Mouse (Mus musculus) kidney, embryonic 15.5 days (tissue): ENCODE measurements at regions not wholly inside any gene's neighbourhood (a gene's known extent, or its start where the extent isn't known, plus 50 kb on each side); places are given as distances from the start of the nearest gene placed in this dataset.

ENCODE experiments used
- ATAC-seq: fragments of 200-750 bp; cut with Nextera tagmentation; replicated peaks from 2 replicates; pipeline ENCODE4 v1.8.0; 2017; ENCODE audit warnings: moderate TSS enrichment; ENCODE audit not compliant: low FRiP score
- H3K27ac ChIP-seq: fragments of 300-500 bp; sonication (generic); 2 replicates; pipeline ENCODE4 v1.5.1; 2015; ENCODE audit warnings: mild to moderate bottlenecking, inconsistent platforms
- H3K27me3 ChIP-seq: fragments of 300-500 bp; sonication (generic); 2 replicates; pipeline ENCODE4 v1.6.1; 2015; ENCODE audit warnings: inconsistent platforms
- H3K36me3 ChIP-seq: fragments of 300-500 bp; sonication (generic); 2 replicates; pipeline ENCODE4 v1.6.1; 2015; ENCODE audit warnings: inconsistent platforms
- H3K4me1 ChIP-seq: fragments of 300-500 bp; sonication (generic); 2 replicates; pipeline ENCODE4 v1.6.1; 2015; ENCODE audit warnings: inconsistent platforms
- H3K4me2 ChIP-seq: fragments of 300-500 bp; sonication (generic); 2 replicates; pipeline ENCODE4 v1.6.1; 2015; ENCODE audit warnings: moderate library complexity, mild to moderate bottlenecking, inconsistent platforms
- H3K4me3 ChIP-seq: fragments of 300-500 bp; sonication (generic); replicated peaks from 2 replicates; pipeline ENCODE4 v1.5.1; 2015; ENCODE audit warnings: mild to moderate bottlenecking, inconsistent platforms
- H3K9ac ChIP-seq: fragments of 300-500 bp; sonication (generic); 2 replicates; pipeline ENCODE4 v1.6.1; 2015; ENCODE audit warnings: mild to moderate bottlenecking, inconsistent platforms
- H3K9me3 ChIP-seq: fragments of 300-500 bp; sonication (generic); replicated peaks from 2 replicates; pipeline ENCODE4 v1.6.1; 2016; ENCODE audit warnings: inconsistent platforms
- WGBS: fragments of 180-500 bp; shearing (Covaris S2); methylation state at CpG from one replicate; pipeline ENCODE4 v1.1.7; 2015; ENCODE audit warnings: mixed read lengths; 5-methylcytosine and 5-hydroxymethylcytosine counted together

- Histone ChIP-seq H3K4me3 (no peak overlapping the region), H3K36me3 (no peaks in the 10 kb centered on the region), H3K27me3 (peaks cover 24% of the 10 kb centered on the region), H3K4me2 (no peak overlapping the region), H3K9ac (no peak overlapping the region), H3K4me1 (no peaks in the 10 kb centered on the region), H3K9me3 (no peaks in the 10 kb centered on the region), H3K27ac (no peak overlapping the region)
- ATAC-seq = no peak
- 50% methylated on average over 1 of the region's 1 CpGs for WGBS
Observed at GRCm38 (mm10) chrX:166708106-166708505, 122.6 kb upstream of the Egfl6 start.

- Histone ChIP-seq H3K27me3 (peaks cover 23% of the 10 kb centered on the region), H3K36me3 (no peaks in the 10 kb centered on the region), H3K27ac (no peak overlapping the region), H3K4me1 (no peaks in the 10 kb centered on the region), H3K9ac (no peak overlapping the region), H3K4me3 (no peak overlapping the region), H3K4me2 (no peak overlapping the region), H3K9me3 (no peaks in the 10 kb centered on the region)
- 56% methylated on average over 1 of the region's 1 CpGs for WGBS
- ATAC-seq = no peak; the same call in 1 of the 2 replicates
Observed at GRCm38 (mm10) chrX:166707029-166707428, 121.5 kb upstream of the Egfl6 start.

GRCm38 (mm10) chrX:166704311-166704710, 118.8 kb upstream of the Egfl6 start:
- no peak overlapping the region for H3K27ac ChIP-seq
- no peaks in the 10 kb centered on the region for H3K36me3 ChIP-seq
- H3K27me3 ChIP-seq = peaks cover 26% of the 10 kb centered on the region
- H3K4me2 ChIP-seq = no peak overlapping the region
- no peaks in the 10 kb centered on the region for H3K9me3 ChIP-seq
- H3K4me3 ChIP-seq = no peak overlapping the region
- no peak for ATAC-seq
- no peaks in the 10 kb centered on the region for H3K4me1 ChIP-seq
- 85% methylated on average over 2 of the region's 2 CpGs for WGBS
- no peak overlapping the region for H3K9ac ChIP-seq

DNA sequence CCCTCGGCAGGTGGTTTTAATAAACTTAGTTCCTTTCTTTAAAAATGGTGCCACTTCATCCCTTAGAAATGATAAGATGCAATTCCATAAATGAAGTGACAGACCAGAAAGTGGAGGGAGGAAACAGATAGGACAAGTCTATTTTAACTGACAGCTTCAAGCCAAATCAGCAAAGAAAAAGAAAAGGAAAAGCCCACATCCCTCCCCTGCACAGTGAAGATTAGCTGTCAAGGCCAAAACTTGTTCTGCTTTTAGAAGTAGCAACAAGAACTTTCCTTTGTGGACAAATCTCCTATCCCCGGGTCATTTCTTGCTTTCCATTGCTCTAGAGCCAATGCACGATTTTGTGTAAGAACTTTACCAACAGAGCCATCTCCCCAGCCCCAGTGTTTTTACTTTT, 108.7 kb upstream of the Egfl6 start:
- no peaks in the 10 kb centered on the region for H3K36me3 ChIP-seq
- no peak overlapping the region for H3K27ac ChIP-seq
- peaks cover 33% of the 10 kb centered on the region; the same call in 1 of the 2 replicates for H3K27me3 ChIP-seq
- H3K4me1 ChIP-seq = no peaks in the 10 kb centered on the region
- WGBS = 85% methylated on average over 3 of the region's 3 CpGs
- ATAC-seq = no peak
- H3K4me2 ChIP-seq = no peak overlapping the region
- no peak overlapping the region for H3K4me3 ChIP-seq
- H3K9ac ChIP-seq = no peak overlapping the region
- no peaks in the 10 kb centered on the region for H3K9me3 ChIP-seq

DNA sequence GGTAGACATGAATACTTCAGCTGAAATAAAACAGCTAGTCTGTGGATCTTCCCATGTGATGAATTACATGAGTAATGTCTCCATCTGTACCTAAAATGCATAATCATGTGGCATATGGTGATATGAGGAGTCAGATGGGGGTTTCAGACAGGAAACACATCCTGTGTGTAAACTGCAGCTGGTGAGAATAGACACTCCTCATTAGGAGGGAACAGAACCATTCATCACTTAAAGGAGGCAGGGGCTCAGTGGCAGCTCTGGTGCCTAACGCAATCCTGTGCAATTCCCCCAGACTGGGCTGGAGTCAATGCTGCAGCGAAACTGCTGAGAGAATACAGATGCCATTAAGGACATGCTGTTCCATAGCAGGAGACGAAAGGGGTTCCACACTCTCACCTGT, 103.3 kb upstream of the Egfl6 start:
- WGBS = 54% methylated on average over 3 of the region's 3 CpGs
- Histone ChIP-seq H3K9ac (no peak overlapping the region), H3K9me3 (no peaks in the 10 kb centered on the region), H3K4me3 (no peak overlapping the region), H3K4me2 (no peak overlapping the region), H3K4me1 (no peaks in the 10 kb centered on the region), H3K27me3 (peaks cover 23% of the 10 kb centered on the region; the same call in 1 of the 2 replicates), H3K36me3 (no peaks in the 10 kb centered on the region), H3K27ac (no peak overlapping the region)
- ATAC-seq = no peak

DNA sequence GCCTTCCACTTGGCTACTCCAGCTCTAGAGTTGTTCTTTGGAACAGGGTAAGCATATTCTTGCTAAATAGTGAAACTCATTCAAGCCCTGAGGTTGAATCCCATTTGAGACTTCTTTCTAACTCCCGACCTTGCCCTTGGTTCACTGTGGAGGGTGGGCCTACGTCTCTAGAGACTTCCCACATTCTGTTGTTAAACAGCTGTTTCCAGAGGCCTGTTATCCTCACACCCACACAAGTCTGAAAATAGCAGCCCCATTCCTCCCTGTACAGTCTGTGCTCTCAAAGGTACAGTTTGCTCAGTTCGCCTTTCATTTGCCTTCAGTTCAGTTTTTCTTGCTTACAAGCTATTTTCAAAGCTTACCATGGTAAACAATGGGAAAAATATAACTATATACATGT, 87.9 kb upstream of the Egfl6 start:
- no peak for ATAC-seq
- 69% methylated on average over 3 of the region's 3 CpGs for WGBS

DNA sequence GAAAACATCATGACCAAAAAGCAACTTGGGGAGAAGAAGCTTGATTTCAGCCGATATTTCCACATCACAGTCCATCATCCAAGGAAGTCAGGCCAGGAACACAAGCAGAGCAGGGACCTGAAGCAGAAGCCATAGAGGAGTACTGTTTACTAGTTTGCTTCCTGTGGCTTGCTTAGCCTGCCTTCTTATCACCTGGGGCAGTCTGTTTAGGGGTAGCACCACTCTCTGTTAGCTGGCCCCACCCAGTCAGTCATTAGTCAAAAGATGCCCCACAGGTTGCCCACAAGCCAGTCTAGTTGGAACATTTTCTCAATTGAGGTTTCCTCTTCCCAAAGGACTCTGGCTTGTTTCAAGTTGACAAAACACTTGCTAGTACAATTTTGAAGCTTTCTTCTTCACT, 87.1 kb upstream of the Egfl6 start:
- H3K4me3 ChIP-seq = no peak overlapping the region

More for the DNA sequence above, 87.9 kb upstream of the Egfl6 start:
- no peak overlapping the region for H3K4me2 ChIP-seq
- no peaks in the 10 kb centered on the region for H3K4me1 ChIP-seq
- no peak overlapping the region for H3K9ac ChIP-seq
- peaks cover 56% of the 10 kb centered on the region for H3K27me3 ChIP-seq
- H3K27ac ChIP-seq = no peak overlapping the region
- H3K9me3 ChIP-seq = no peaks in the 10 kb centered on the region
- H3K4me3 ChIP-seq = no peak overlapping the region
- H3K36me3 ChIP-seq = no peaks in the 10 kb centered on the region

DNA sequence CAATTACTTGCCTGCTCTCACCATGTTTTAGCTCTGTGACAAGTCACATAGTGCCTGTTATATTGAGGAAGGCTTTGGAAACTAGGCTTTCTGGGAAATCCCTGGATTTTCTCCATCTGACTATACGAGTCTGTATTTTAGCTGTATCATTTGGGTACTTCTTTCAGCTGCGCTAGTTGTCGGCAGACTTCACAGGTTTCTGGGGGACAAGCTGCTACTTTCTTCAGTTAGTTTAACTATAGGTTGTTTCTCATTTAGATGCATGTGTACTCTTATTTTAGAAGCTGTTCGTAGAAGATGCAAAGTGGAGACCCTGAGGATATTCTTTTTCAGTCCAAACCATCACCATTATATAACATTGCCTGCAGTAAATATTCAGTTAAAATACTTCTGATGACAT, 86.3 kb upstream of the Egfl6 start:
- no peak overlapping the region for H3K27ac ChIP-seq
- H3K9me3 ChIP-seq = no peaks in the 10 kb centered on the region
- H3K27me3 ChIP-seq = peaks cover 60% of the 10 kb centered on the region
- WGBS = 94% methylated on average over 4 of the region's 4 CpGs
- H3K9ac ChIP-seq = no peak overlapping the region
- no peak overlapping the region for H3K4me3 ChIP-seq
- H3K4me1 ChIP-seq = no peaks in the 10 kb centered on the region
- no peaks in the 10 kb centered on the region for H3K36me3 ChIP-seq
- no peak for ATAC-seq
- no peak overlapping the region for H3K4me2 ChIP-seq

More for the DNA sequence above, 87.1 kb upstream of the Egfl6 start:
- no peak for ATAC-seq
- Histone ChIP-seq H3K27me3 (peaks cover 55% of the 10 kb centered on the region), H3K4me1 (no peaks in the 10 kb centered on the region), H3K9ac (no peak overlapping the region), H3K36me3 (no peaks in the 10 kb centered on the region), H3K27ac (no peak overlapping the region), H3K4me2 (no peak overlapping the region), H3K9me3 (no peaks in the 10 kb centered on the region)
- 80% methylated on average over 1 of the region's 1 CpGs for WGBS

DNA sequence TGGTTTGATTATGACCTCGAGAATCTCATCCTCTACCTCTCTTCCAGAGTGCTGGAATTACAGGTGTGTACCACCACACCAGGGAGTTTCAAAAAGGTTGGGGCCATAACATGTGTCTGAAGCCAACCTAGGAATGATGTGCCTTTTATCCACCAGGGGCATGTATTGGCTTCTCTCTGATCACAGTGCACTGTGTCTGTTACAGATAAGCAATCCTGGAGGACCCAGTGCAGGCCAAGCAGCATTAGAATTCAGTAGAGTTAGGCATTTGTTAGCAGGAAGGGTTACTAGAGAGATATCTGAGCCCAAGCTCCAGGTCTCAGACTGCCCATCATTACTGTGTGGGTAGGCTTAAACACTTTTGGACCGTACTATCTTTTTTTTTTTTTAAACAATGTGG, 80.8 kb upstream of the Egfl6 start:
- Histone ChIP-seq H3K4me1 (peaks cover 2% of the 10 kb centered on the region; the same call in 1 of the 2 replicates), H3K4me2 (no peak overlapping the region), H3K27ac (no peak overlapping the region), H3K9ac (no peak overlapping the region), H3K36me3 (no peaks in the 10 kb centered on the region), H3K27me3 (peaks cover 82% of the 10 kb centered on the region), H3K4me3 (no peak overlapping the region), H3K9me3 (no peaks in the 10 kb centered on the region)
- no peak for ATAC-seq
- 81% methylated on average over 2 of the region's 2 CpGs for WGBS

GRCm38 (mm10) chrX:166661808-166662207, 76.3 kb upstream of the Egfl6 start:
- peak overlapping the region; percentile 78 for H3K27ac ChIP-seq
- H3K27me3 ChIP-seq = peaks cover 76% of the 10 kb centered on the region
- no peaks in the 10 kb centered on the region for H3K36me3 ChIP-seq
- 33% methylated on average over 6 of the region's 6 CpGs for WGBS
- H3K9me3 ChIP-seq = no peaks in the 10 kb centered on the region
- no peak overlapping the region for H3K4me2 ChIP-seq
- ATAC-seq = peak; percentile 78
- H3K4me1 ChIP-seq = peaks cover 5% of the 10 kb centered on the region; the same call in 1 of the 2 replicates
- no peak overlapping the region for H3K9ac ChIP-seq
- no peak overlapping the region for H3K4me3 ChIP-seq

DNA sequence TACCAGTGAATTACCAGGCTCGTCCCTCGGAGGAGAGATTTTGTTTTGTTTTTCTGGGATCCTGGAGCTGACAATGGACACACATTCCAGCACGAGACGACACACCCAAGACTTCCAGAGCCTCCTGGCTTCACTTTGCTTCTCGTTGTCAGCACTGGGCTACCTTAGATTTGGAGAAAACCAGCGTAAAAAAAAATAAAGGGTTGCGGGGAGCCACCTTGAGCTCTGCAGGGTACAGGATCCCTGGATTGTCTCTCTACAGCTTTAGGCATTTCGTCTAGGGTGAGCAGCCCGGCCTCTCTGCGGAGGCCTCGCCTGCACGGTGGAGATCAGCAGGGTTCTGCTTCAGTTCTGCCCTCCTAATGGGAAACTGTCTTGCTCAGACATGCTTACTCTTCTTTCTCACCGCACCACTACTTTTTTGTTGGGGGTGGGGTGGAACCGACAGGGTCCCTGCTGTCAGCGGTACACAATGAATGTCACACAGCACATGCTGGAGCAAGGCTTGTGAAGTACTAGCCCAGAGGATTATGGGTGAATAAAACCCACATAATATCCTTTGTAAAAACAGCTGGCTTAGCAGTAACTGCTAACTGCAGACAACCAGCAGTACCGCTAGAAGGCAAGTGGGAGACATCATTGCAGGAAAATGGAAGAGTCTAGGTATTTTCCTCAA, 75.7 kb upstream of the Egfl6 start:
- Histone ChIP-seq H3K9ac (0 out of 2 replicates have a peak overlapping the region, but pooled peaks have one; percentile 14), H3K27me3 (peaks cover 76% of the 10 kb centered on the region), H3K36me3 (no peaks in the 10 kb centered on the region), H3K9me3 (no peaks in the 10 kb centered on the region), H3K4me3 (peak overlapping the region; percentile 27), H3K4me2 (peak overlapping the region; percentile 50), H3K27ac (peak overlapping the region; percentile 78), H3K4me1 (peaks cover 5% of the 10 kb centered on the region; the same call in 1 of the 2 replicates)
- peak; percentile 82 for ATAC-seq
- WGBS = 24% methylated on average over 16 of the region's 16 CpGs

DNA sequence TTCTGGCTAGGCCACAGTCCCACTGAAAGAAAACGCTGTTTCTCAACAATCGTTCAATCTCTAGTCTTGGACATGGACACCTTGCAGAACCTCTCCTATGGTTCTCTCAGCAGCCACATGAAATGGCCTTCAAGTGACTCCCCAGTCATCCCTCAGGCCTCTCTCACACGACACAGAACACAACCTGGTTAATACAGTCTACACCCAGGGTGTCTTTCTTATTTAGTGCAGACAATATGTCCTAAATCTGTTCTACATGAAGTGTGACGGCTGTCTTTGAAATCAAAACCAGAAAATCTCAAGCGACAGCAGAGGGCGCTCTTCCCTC, 75.2 kb upstream of the Egfl6 start:
- no peaks in the 10 kb centered on the region for H3K36me3 ChIP-seq
- no peaks in the 10 kb centered on the region for H3K9me3 ChIP-seq
- H3K4me2 ChIP-seq = no peak overlapping the region
- H3K27ac ChIP-seq = no peak overlapping the region
- 29% methylated on average over 6 of the region's 6 CpGs for WGBS
- peak overlapping the region; percentile 27 for H3K4me3 ChIP-seq
- H3K9ac ChIP-seq = no peak overlapping the region
- peaks cover 5% of the 10 kb centered on the region; the same call in 1 of the 2 replicates for H3K4me1 ChIP-seq
- no peak for ATAC-seq
- peaks cover 74% of the 10 kb centered on the region for H3K27me3 ChIP-seq

GRCm38 (mm10) chrX:166652400-166652799, 66.9 kb upstream of the Egfl6 start:
- no peak overlapping the region for H3K4me3 ChIP-seq
- H3K9me3 ChIP-seq = no peaks in the 10 kb centered on the region
- H3K27me3 ChIP-seq = peaks cover 40% of the 10 kb centered on the region
- no peaks in the 10 kb centered on the region for H3K36me3 ChIP-seq
- 66% methylated on average over 3 of the region's 3 CpGs for WGBS
- H3K4me1 ChIP-seq = no peaks in the 10 kb centered on the region
- H3K4me2 ChIP-seq = no peak overlapping the region
- no peak for ATAC-seq
- no peak overlapping the region for H3K27ac ChIP-seq
- H3K9ac ChIP-seq = no peak overlapping the region
